Mouse (Mus musculus) induced T-regulatory cell, adult 2 months (primary cell): Measurements from ENCODE around the gene Tnf.

Experiments used
- DNase-seq: peaks from one replicate; pipeline ENCODE4 v3.0.0-alpha.2; 2012; ENCODE audit warnings: low read depth

Gene Tnf

GRCm38 (mm10) chr17:35173329-35173728 lies 28.5 kb downstream of the Tnf start:
- DNase-seq = peak; percentile 82

- DNase-seq = peak; percentile 80
These were observed 29.2 kb downstream of the Tnf start for GRCm38 (mm10) chr17:35172445-35173234.

- DNase-seq = peak; percentile 92
These were observed 33.1 kb downstream of the Tnf start for GRCm38 (mm10) chr17:35168541-35169207.

- DNase-seq = no peak
These were observed 34.0 kb downstream of the Tnf start for GRCm38 (mm10) chr17:35167794-35168193.

- DNase-seq = peak; percentile 96
These were observed 35.3 kb downstream of the Tnf start for GRCm38 (mm10) chr17:35166352-35167035.

- DNase-seq = no peak
These were observed 36.2 kb downstream of the Tnf start for GRCm38 (mm10) chr17:35165451-35166155.

- DNase-seq = peak; percentile 99
These were observed 37.0 kb downstream of the Tnf start, which contains the start of gene Prrc2a for GRCm38 (mm10) chr17:35164568-35165450. Gene Prrc2a (minus strand): TSS chr17:35164897.

- DNase-seq = no peak
These were observed 37.6 kb downstream of the Tnf start for GRCm38 (mm10) chr17:35164218-35164567.

- DNase-seq = peak; percentile 57
These were observed 38.3 kb downstream of the Tnf start for GRCm38 (mm10) chr17:35163326-35164081.

- DNase-seq = no peak
These were observed 39.1 kb downstream of the Tnf start for GRCm38 (mm10) chr17:35162730-35163129.

GRCm38 (mm10) chr17:35162121-35162520 lies 39.7 kb downstream of the Tnf start:
- DNase-seq = peak; percentile 42

GRCm38 (mm10) chr17:35161421-35161820 lies 40.4 kb downstream of the Tnf start:
- no peak for DNase-seq

- DNase-seq = no peak
These were observed 42.2 kb downstream of the Tnf start for GRCm38 (mm10) chr17:35159638-35160037.

- DNase-seq = no peak
These were observed 42.8 kb downstream of the Tnf start for GRCm38 (mm10) chr17:35158850-35159593.

- no peak for DNase-seq
These were observed 44.1 kb downstream of the Tnf start for GRCm38 (mm10) chr17:35157661-35158175.

GRCm38 (mm10) chr17:35157254-35157653 lies 44.6 kb downstream of the Tnf start:
- no peak for DNase-seq

- DNase-seq = no peak
These were observed 45.2 kb downstream of the Tnf start for GRCm38 (mm10) chr17:35156461-35157200.

GRCm38 (mm10) chr17:35155451-35155850 lies 46.4 kb downstream of the Tnf start:
- DNase-seq = no peak

- no peak for DNase-seq
These were observed 47.2 kb downstream of the Tnf start for GRCm38 (mm10) chr17:35154616-35155015.
